Mouse (Mus musculus) MEL (cell line): Measurements from ENCODE around the gene Slc19a1. TPM values are rescaled to one million over a fixed set of nuclear protein-coding genes. Genes with fewer than 3 reads are reported as not detected.

Source experiments
- DNase-seq: peaks from one replicate; pipeline ENCODE4 v3.0.0; 2011; ENCODE audit warnings: low read depth, low spot score
- H3K27ac ChIP-seq: 2 replicates; pipeline ENCODE4 v1.5.1; 2012; ENCODE audit warnings: low read depth, mild to moderate bottlenecking, control low read depth, low read length, moderate library complexity; ENCODE audit not compliant: control insufficient read depth
- H3K27me3 ChIP-seq, 2 experiments: fragments of 150-350 bp in 1 of 2; sonication (generic) in 1 of 2; 2 replicates each; pipeline ENCODE4 v1.6.1; 2012; ENCODE audit warnings: low read length in 2 of 2, mild to moderate bottlenecking in 2 of 2, improper control_type of control experiment in 1 of 2, moderate library complexity in 1 of 2; ENCODE audit not compliant: insufficient read depth in 2 of 2, control insufficient read depth in 1 of 2
- H3K36me3 ChIP-seq, 2 experiments: 2 replicates each; pipeline ENCODE4 v1.6.1; 2012 to 2014; ENCODE audit warnings: low read length in 2 of 2, improper control_type of control experiment in 1 of 2, inconsistent platforms in 1 of 2, mild to moderate bottlenecking in 1 of 2; ENCODE audit not compliant: insufficient read depth in 2 of 2, control insufficient read depth in 1 of 2
- H3K4me1 ChIP-seq, 2 experiments: fragments of 150-350 bp in 1 of 2; sonication (generic) in 1 of 2; 2 replicates each; pipeline ENCODE4 v1.6.1; 2012; ENCODE audit warnings: low read length in 2 of 2, improper control_type of control experiment in 1 of 2, mild to moderate bottlenecking in 1 of 2; ENCODE audit not compliant: insufficient read depth in 2 of 2, control insufficient read depth in 1 of 2
- H3K4me3 ChIP-seq, 2 experiments: fragments of 150-350 bp in 1 of 2; sonication (generic) in 1 of 2; 2 replicates each; pipeline ENCODE4 v1.5.1; 2012; ENCODE audit warnings: low read depth in 2 of 2, low read length in 2 of 2, mild to moderate bottlenecking in 2 of 2, moderate library complexity in 2 of 2, control low read depth in 1 of 2, improper control_type of control experiment in 1 of 2; ENCODE audit not compliant: control insufficient read depth in 1 of 2, insufficient read depth in 1 of 2
- H3K79me2 ChIP-seq: 2 replicates; pipeline ENCODE4 v1.6.1; 2012; ENCODE audit warnings: mild to moderate bottlenecking, low read length, moderate library complexity; ENCODE audit not compliant: control insufficient read depth, poor library complexity, insufficient read depth
- H3K9ac ChIP-seq: 2 replicates; pipeline ENCODE4 v1.6.1; 2012; ENCODE audit warnings: low read depth, mild to moderate bottlenecking, control low read depth, low read length, moderate library complexity; ENCODE audit not compliant: control insufficient read depth, poor library complexity, severe bottlenecking
- H3K9me3 ChIP-seq: fragments of 150-350 bp; sonication (generic); replicated peaks from 2 replicates; pipeline ENCODE4 v1.6.1; 2012; ENCODE audit warnings: mild to moderate bottlenecking, low read length, improper control_type of control experiment, moderate library complexity; ENCODE audit not compliant: insufficient read depth
- CHD1 ChIP-seq: IDR thresholded peaks from 2 replicates; pipeline ENCODE4 v1.6.1; 2012; ENCODE audit warnings: low read depth, mild to moderate bottlenecking, inconsistent platforms, low read length, improper control_type of control experiment
- CHD2 ChIP-seq: IDR thresholded peaks from 2 replicates; pipeline ENCODE4 v1.6.1; 2011; ENCODE audit warnings: low read length, improper control_type of control experiment
- CTCF ChIP-seq, 3 experiments: IDR thresholded peaks in 2 of 3; conservative IDR thresholded peaks in 1 of 3; 2 replicates each; pipeline ENCODE4 v1.5.1; 2011 to 2012; ENCODE audit warnings: low read length in 3 of 3, low read depth in 2 of 3, mild to moderate bottlenecking in 2 of 3, improper control_type of control experiment in 1 of 3, inconsistent platforms in 1 of 3, mixed read lengths in 1 of 3, moderate library complexity in 1 of 3; ENCODE audit not compliant: control insufficient read depth in 1 of 3, insufficient read depth in 1 of 3, poor library complexity in 1 of 3, severe bottlenecking in 1 of 3
- ELF1 ChIP-seq: IDR thresholded peaks from 2 replicates; pipeline ENCODE4 v1.6.1; 2014; ENCODE audit warnings: low read depth, mild to moderate bottlenecking, inconsistent platforms, low read length, improper control_type of control experiment, moderate library complexity
- EP300 ChIP-seq, 2 experiments: IDR thresholded peaks; 2 replicates each; pipeline ENCODE4 v1.6.1; 2011; ENCODE audit warnings: improper control_type of control experiment in 2 of 2, low read length in 2 of 2, low read depth in 1 of 2, mild to moderate bottlenecking in 1 of 2
- GATA1 ChIP-seq: IDR thresholded peaks from 2 replicates; pipeline ENCODE4 v1.6.1; 2011; ENCODE audit warnings: low read depth, low read length, improper control_type of control experiment
- MAZ ChIP-seq: IDR thresholded peaks from 2 replicates; pipeline ENCODE4 v1.6.1; 2012; ENCODE audit warnings: low read depth, mild to moderate bottlenecking, inconsistent platforms, low read length, improper control_type of control experiment
- MXI1 ChIP-seq: IDR thresholded peaks from 2 replicates; pipeline ENCODE4 v1.6.1; 2011; ENCODE audit warnings: mild to moderate bottlenecking, low read depth, low read length, improper control_type of control experiment
- MYB ChIP-seq: IDR thresholded peaks from 2 replicates; pipeline ENCODE4 v1.6.1; 2011; ENCODE audit warnings: mild to moderate bottlenecking, low read depth, low read length, improper control_type of control experiment
- NELFE ChIP-seq: IDR thresholded peaks from 2 replicates; pipeline ENCODE4 v1.6.1; 2011; ENCODE audit warnings: low read depth, low read length, improper control_type of control experiment
- NRF1 ChIP-seq: IDR thresholded peaks from 2 replicates; pipeline ENCODE4 v1.6.1; 2014; ENCODE audit warnings: low read depth, mild to moderate bottlenecking, inconsistent platforms, low read length, improper control_type of control experiment, moderate library complexity; ENCODE audit not compliant: poor library complexity, insufficient read depth, severe bottlenecking
- POLR2A ChIP-seq, 2 experiments: IDR thresholded peaks; 2 replicates each; pipeline ENCODE4 v1.6.1; 2011 to 2012; ENCODE audit warnings: low read length in 2 of 2, mild to moderate bottlenecking in 2 of 2, control low read depth in 1 of 2, improper control_type of control experiment in 1 of 2, low read depth in 1 of 2, moderate library complexity in 1 of 2; ENCODE audit not compliant: control insufficient read depth in 1 of 2, insufficient read depth in 1 of 2, poor library complexity in 1 of 2
- POLR2AphosphoS2 ChIP-seq: IDR thresholded peaks from 2 replicates; pipeline ENCODE4 v1.6.1; 2011; ENCODE audit warnings: low read length, improper control_type of control experiment
- RCOR1 ChIP-seq: IDR thresholded peaks from 2 replicates; pipeline ENCODE4 v1.6.1; 2012; ENCODE audit warnings: low read depth, mild to moderate bottlenecking, inconsistent platforms, low read length, improper control_type of control experiment
- TBP ChIP-seq: IDR thresholded peaks from 2 replicates; pipeline ENCODE4 v1.8.0; 2011; ENCODE audit warnings: low read depth, low read length, improper control_type of control experiment
- TCF12 ChIP-seq: IDR thresholded peaks from 2 replicates; pipeline ENCODE4 v1.6.1; 2014; ENCODE audit warnings: low read depth, mild to moderate bottlenecking, inconsistent platforms, low read length, improper control_type of control experiment, moderate library complexity
- UBTF ChIP-seq: IDR thresholded peaks from 2 replicates; pipeline ENCODE4 v1.6.1; 2012; ENCODE audit warnings: low read depth, mild to moderate bottlenecking, inconsistent platforms, low read length, improper control_type of control experiment, moderate library complexity, borderline replicate concordance; ENCODE audit not compliant: insufficient read depth
- ZKSCAN1 ChIP-seq: IDR thresholded peaks from 2 replicates; pipeline ENCODE4 v1.6.1; 2012; ENCODE audit warnings: low read depth, mild to moderate bottlenecking, inconsistent platforms, low read length, improper control_type of control experiment, moderate library complexity
- polyA plus RNA-seq, 2 experiments: library from polyadenylated mRNA; stranded (reverse) in 1 of 2; unstranded in 1 of 2; fragments of >175 nt in 1 of 2; fragments of >200 nt in 1 of 2; gene quantifications; 2 replicates each; pipeline versions ENCODE4 v1.2.1 to v1.2.4; 2012; ENCODE audit warnings: low replicate concordance in 2 of 2, low read depth in 1 of 2; ENCODE audit not compliant: insufficient read length in 2 of 2, insufficient read depth in 1 of 2, missing spikeins in 1 of 2
- total RNA-seq: library from RNA; depleted of rRNA; stranded (reverse); fragments of 300-350 nt; gene quantifications from 2 replicates; pipeline ENCODE4 v1.2.3, GENCODE M21; 2012; rRNA removed

The Slc19a1 gene
- total and polyA plus RNA-seq, 3 experiments = 65.3 to 86.4 TPM; not detected in 1

DNA sequence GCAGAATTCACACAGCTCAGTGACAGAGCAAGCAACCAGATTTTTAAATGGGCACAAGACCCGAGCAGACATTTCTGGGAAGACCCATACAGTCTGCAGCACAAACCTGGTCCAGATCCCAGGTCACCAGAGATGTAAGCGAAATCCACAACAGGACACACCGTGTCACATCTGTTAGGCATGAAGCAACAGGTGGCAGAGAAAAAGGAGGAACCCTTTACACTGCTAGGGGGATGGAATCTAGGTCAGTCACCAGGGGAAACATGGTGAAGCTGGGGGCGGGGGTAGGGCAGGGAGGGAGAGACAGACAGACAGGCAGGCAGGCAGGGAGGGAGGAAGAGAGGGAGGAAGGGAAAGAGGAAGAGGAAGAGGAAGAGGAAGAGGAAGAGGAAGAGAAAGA lies 76.1 kb downstream of the Slc19a1 start:
- DNase-seq = no peak
- Histone ChIP-seq H3K4me3 (no peak overlapping the region), H3K27ac (no peak overlapping the region), H3K27me3 (peaks cover 0 to 2% of the 10 kb centered on the region in 2 experiments; a peak in 2 of 4 replicates), H3K36me3 (no peaks in the 10 kb centered on the region), H3K9ac (no peak overlapping the region), H3K4me1 (no peaks in the 10 kb centered on the region), H3K79me2 (no peaks in the 10 kb centered on the region), H3K9me3 (no peaks in the 10 kb centered on the region)
- TF ChIP-seq CHD1 (no peak), ZKSCAN1 (no peak), MXI1 (no peak), POLR2A (IDR thresholded peaks at IDR 0.05; ENCODE audit: control insufficient read depth in 1 of 2, insufficient read depth in 1 of 2, low read depth in 1 of 2, low read length in 2 of 2, poor library complexity in 1 of 2) (no peak), MYB (no peak), ELF1 (no peak), NRF1 (no peak), UBTF (no peak), CHD2 (no peak), CTCF (IDR thresholded peaks at IDR 0.05 in 2 of 3, conservative IDR thresholded peaks at IDR 0.05 in 1 of 3; ENCODE audit: control insufficient read depth in 1 of 3, insufficient read depth in 1 of 3, low read depth in 2 of 3, low read length in 3 of 3, poor library complexity in 1 of 3, severe bottlenecking in 1 of 3) (no peak), NELFE (no peak), RCOR1 (no peak), EP300 (IDR thresholded peaks at IDR 0.05; ENCODE audit: low read depth in 1 of 2, low read length in 2 of 2) (no peak), GATA1 (no peak)

DNA sequence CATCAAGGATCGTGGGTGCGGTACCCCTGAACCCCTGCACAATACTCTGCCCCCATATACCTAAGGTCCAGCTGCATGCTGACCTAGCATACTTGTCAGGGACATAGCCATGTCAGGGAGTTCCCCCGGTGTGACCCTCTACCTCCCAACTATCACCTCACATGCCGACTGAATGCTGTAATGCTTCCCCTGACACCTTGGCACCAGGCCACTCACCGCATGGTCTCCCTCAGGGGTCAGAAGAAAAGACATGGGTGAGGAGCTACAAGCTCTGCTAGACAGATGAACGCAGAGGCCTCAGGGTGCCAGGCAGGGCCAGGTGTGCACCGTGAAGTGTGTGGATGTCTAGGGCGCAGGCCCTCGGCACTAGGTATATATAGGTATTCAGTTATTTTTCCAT lies 78.0 kb downstream of the Slc19a1 start:
- Histone ChIP-seq H3K36me3 (no peaks in the 10 kb centered on the region), H3K4me1 (no peaks in the 10 kb centered on the region), H3K4me3 (no peak overlapping the region), H3K9ac (no peak overlapping the region), H3K27ac (no peak overlapping the region), H3K9me3 (no peaks in the 10 kb centered on the region), H3K79me2 (no peaks in the 10 kb centered on the region)
- TF ChIP-seq POLR2AphosphoS2 = no peak
- no peak for TF ChIP-seq TCF12
- no peak for TF ChIP-seq CHD1
- no peak for TF ChIP-seq MAZ
- no peak for TF ChIP-seq TBP
- TF ChIP-seq, all 39 proteins: peak for 0
- peaks cover 0 to 2% of the 10 kb centered on the region in 2 experiments; a peak in 2 of 4 replicates for H3K27me3 ChIP-seq
- DNase-seq = no peak

Other genes with a start within 250 kb of the Slc19a1 start
- 1.1 and 1.2 TPM in 2 replicates for gene Pcbp3, start 70.4 kb upstream of the Slc19a1 start, total RNA-seq
- 1 to 10 TPM in 1 of 2 experiments, not detected in 1; 3.3 TPM for gene Pcbp3, start 70.4 kb upstream of the Slc19a1 start, polyA plus RNA-seq
- 0.33 and 0.46 TPM in 2 replicates for gene Col18a1, start 134.3 kb downstream of the Slc19a1 start, total RNA-seq
- 1 to 10 TPM in 1 of 2 experiments, not detected in 1; 1.3 TPM for gene Col18a1, start 134.3 kb downstream of the Slc19a1 start, polyA plus RNA-seq
- gene Pofut2, start 227.0 kb downstream of the Slc19a1 start, total RNA-seq = 13.5 and 20.3 TPM in 2 replicates
- 10 to 100 TPM in 1 of 2 experiments, not detected in 1; 24.5 TPM for gene Pofut2, start 227.0 kb downstream of the Slc19a1 start, polyA plus RNA-seq